Mouse (Mus musculus) retina, postnatal 7 days (tissue): ENCODE measurements around the gene Prkd1.
"Not testable (repeated sequence)": the region's sequence is repeated elsewhere in the genome, so short reads cannot be mapped to it uniquely, and the experiment has no call there.

Experiments
- DNase-seq: peaks from one replicate; pipeline ENCODE4 v3.0.0-alpha.2; 2012; ENCODE audit warnings: low read depth, low spot score

Gene Prkd1

DNA sequence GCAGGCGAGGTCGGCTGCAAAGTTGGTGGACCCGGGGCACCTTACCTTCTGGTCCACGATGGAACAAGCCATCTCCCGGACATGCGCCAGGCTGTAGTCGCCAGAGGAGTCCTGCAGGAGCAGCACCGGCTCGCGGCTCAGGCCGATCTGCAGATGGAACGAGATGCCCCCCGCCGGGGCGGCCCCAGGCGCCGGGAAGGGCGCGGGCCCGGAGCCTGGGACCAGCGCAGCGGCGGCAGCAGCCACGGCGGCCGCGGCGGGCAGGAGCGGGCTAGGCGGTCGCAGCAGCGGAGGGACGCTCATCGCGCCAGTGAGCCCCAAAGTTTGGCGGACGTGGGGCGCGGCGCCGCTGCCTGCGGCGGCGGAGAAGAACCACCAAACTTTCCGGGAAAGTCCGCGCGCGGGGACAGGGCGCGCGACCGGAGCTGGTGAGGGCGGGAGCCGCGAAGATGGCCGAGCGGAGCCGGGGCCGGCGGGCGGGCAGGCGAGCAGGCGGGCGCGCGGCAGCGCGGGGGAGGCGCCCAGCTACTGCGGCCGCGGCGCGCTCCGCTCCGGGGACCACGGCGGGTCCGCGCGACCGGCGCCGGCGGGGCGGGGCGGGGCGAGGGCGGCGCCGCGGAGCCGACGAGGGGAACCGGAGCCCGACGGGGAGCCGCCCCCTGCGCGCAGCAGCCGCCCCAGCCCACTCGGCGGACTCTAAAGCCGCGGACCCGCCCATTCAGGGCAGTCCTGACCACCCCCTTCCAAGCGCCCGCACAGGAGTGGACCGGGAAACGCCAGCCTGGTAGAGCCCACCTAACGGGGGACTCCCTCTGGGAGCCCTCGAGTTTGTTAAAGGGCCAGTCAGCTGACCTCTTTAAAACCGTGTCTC lies at the start of gene Prkd1:
Gene Prkd1, minus strand, starts transcription at position 428 of the 871 bp plus-strand sequence.
- peak; percentile 44 for DNase-seq

DNA sequence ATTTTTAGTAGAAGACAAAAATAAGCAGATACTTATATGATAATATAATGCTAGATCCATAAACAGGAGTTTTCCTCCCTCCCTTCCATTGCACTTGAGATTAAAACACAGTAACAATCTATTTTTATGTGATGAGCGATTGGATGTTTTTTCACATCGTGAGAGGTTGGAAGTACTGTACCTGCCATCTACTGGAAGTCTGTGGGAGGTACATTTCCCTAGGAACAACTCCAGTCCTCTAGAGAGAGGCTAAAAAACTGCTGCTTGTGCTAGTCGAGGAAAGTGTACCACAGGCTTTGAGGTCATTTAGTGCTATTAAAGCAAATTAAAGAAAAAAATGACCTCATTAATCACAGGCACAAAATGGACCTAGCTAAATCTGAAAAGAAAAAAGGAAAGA lies 48.6 kb upstream of the Prkd1 start:
- peak; percentile 41 for DNase-seq

DNA sequence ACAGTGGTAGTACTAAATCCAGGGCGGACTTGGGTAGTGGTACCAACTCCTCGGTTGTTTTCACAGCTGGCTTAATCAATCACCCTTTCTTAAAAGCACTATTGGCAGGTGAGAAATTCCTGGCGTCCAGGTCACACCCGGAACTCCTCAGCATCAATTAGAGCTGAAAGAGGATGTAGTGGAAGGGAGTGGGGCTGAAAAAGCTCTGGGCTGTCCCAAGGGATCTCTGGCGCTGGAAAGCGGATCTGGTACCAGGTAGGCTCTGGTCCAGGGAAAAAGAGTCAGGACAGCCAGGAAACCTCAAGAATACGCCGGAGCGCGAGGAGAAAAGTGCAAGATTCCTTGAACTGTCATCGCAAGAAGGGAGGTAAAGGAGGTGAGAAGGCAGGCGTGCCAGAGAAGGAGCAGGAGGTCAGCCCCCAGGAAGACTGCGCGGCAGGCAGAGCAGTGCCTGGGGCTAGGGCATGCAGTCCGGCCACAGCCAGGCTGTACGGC lies 675 bp downstream of the Prkd1 start:
- no peak for DNase-seq

DNA sequence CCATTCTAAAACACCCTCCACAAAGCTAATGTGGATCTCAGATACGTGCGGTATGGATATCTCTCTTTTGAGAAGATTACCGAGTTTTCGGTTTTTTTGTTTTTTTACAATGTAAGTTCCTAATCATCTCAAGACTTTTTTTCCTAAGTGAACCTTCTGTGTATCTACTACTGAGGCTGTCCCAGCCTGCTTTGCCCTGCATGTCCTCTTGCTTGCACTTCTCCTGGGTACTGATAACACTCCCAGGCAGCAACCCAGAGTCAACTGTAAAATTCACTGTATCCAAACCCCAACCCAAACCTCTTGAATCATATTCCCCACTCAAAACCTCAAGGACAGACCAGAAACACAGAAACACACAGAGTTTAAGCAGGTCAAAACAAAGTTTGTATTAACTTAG lies 2.0 kb downstream of the Prkd1 start:
- no peak for DNase-seq

DNA sequence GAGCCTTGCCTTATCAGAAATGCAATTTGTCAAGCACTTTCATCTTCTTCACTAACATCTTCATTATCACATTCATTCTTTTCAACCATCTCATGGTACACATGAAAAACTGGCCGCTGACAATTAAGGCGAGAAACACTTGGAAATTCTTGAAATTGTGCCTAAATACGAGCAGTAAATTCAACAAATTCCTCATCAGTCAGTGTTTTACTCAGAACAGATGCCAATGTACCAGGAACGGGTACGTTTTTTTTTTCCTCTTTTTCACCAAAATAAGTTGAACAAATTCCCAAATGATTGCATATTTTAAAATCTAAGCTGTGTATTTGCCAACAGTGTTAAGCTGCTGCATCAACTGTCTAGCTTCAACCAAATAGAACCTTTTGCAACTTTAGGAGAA lies 6.2 kb downstream of the Prkd1 start:
- no peak for DNase-seq

DNA sequence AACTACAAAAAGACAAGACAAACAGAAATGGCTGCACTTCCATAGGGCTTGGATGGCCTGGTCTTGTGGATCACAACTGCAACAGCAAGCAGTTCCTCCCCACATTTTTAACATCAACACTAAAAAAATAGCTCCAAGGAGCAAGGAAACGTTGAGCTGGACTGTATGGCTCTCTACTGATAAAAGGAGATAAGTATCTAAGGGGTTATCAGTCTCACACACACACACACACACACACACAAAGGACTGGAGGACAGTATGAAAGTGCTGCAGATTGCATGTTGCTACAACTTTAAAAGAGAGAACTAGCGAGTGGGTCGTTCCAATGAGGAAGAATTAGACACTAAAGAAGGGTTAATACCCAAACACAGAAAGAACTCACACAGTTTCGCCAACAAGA lies 8.7 kb downstream of the Prkd1 start:
- no peak for DNase-seq

DNA sequence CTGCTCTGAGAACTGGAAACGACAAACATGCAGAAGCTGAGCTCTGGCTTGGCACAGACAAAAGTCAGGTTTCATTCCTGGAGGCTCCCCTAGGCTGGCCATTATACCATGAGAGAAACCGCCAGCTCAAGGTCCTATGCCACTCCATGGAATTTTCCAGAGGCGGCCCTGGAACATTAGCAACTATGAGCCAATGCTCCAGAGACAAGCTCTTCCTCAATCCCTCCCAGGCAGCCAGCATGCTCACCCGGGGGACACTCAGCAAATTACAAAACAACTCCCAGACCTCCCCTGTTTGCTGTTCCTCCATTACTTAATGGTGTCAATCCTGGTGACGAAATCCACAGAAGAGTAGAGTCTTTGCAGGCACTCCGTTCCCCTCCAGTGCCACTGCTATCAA lies 14.5 kb downstream of the Prkd1 start:
- no peak for DNase-seq

DNA sequence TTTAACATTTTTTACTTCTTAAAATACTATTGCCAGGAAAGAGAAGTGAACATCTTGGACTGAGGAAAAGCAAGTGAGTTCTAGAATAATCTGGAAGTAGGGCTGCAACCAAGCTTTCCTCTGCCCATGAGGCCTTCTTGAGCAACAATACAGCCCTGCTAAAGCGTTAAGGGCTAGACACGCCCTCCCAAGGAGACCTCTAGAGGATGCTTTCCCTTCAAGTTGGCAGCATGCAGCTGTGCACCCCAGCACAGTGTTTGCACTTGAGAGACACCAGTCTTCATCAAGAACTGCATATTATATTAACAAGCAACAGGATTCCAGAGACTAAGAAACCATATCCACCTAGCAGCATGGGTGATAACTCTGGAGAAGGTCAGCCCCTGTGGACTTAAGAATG lies 22.8 kb downstream of the Prkd1 start:
- not testable (repeated sequence) for DNase-seq

DNA sequence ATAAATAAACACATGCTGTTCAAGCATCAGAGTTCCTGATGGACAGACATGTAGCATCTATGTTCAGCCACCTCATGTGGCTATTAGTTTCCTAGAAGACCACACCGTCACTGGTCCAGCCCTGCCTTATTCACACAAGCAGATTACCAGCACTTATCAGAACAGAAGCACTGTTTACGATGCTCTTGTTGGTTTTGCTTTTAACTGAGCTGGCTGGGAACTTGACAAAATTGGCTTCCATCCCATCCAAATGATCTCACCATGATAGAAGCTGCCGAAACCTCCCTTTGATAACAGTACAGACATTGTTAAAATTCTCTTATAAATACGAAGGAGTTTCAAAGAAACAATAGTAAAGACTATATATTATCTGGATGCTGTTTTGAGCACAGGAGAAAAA lies 24.7 kb downstream of the Prkd1 start:
- no peak for DNase-seq

DNA sequence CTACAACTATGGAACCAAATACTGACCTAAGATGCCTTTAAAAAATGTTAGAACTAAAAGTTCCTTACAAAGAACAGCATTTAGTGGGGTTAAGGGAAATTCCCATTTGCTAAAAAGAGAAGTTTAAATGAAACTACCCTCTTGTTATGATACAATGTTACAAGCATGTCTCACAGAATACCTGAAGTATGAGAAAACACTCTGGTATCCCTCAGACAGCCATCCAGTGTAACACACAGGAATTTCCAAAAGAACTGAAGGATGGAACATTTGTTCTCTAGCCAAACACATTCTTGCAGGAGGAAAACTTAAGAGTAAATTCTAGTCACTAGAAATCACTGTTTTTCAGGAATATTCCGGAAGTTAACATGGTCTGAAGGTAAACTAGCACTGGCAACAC lies 33.0 kb downstream of the Prkd1 start:
- no peak for DNase-seq

DNA sequence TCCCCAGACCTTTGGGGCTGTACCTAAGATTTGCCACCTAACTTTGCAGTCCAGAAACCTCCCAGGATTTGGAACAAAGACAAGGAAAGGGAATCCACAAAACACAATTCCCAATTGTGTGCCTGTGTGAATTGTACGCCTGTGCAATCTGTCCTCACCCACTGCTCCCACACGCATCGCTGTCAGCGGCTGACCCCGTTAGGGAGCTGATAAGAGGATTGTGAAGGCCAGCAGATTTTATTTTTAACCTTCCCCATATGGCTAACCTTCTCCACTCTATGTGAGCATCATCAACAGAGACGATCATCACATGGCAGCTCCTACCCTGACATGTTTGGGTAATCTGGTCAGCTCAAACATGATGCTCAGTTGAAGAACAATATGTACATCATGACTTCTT lies 34.6 kb downstream of the Prkd1 start:
- DNase-seq: peak; percentile 49

DNA sequence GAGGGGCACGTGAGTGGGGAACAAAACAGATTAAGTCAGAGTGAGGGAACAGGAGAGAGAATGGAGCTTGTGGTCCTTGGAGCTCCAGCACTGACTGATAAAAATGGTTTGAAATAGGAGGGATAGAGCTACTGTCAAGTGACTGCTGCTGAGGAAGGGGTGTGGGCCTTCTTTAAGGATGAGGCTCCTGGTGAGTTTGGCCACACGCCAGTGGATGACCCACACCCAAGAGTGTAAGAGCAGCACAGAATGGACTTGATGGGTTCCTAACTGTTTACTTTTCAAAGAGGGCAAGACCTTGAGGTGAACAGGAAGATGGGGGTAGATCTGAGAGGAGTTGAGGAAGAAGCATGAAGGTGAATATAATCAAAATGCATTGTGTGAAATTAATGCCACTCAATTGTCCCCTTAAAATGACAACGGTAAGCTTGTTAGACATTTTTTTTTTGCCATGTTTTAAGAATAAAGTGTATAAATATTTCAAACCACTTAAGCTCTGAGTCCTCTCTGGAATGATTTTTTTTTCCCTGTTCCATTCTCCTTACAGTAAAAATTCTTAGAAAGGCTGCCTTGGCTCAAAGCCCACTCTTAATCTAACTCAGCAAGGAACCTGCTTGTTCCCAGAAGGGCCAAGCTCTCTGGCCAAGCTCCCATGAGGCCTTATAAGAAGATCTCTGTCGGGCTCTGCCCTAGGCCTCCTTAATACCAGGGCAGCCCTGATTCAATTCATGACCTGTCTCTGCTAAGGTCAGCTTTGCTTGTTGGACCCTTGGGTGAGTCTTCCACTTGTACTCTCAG lies 42.0 kb downstream of the Prkd1 start:
- no peak for DNase-seq

DNA sequence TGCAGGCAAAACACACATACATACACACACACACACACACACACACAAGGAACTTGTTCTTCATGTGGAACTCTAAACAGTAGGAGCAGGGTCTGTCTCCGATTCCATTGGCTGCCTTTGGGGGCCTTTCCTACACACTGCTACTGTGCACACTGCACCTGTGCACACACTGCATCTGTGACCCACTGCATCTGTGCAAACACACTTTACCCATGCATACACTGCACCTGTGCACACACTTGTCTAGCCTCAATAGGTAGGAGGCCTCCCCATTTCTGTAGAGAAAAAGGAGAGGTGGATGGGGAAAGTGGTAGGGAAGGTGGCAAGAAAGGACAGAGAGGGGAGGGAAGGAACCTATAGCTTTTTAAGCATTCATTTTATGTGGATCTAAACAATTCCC lies 49.5 kb downstream of the Prkd1 start:
- no peak for DNase-seq

DNA sequence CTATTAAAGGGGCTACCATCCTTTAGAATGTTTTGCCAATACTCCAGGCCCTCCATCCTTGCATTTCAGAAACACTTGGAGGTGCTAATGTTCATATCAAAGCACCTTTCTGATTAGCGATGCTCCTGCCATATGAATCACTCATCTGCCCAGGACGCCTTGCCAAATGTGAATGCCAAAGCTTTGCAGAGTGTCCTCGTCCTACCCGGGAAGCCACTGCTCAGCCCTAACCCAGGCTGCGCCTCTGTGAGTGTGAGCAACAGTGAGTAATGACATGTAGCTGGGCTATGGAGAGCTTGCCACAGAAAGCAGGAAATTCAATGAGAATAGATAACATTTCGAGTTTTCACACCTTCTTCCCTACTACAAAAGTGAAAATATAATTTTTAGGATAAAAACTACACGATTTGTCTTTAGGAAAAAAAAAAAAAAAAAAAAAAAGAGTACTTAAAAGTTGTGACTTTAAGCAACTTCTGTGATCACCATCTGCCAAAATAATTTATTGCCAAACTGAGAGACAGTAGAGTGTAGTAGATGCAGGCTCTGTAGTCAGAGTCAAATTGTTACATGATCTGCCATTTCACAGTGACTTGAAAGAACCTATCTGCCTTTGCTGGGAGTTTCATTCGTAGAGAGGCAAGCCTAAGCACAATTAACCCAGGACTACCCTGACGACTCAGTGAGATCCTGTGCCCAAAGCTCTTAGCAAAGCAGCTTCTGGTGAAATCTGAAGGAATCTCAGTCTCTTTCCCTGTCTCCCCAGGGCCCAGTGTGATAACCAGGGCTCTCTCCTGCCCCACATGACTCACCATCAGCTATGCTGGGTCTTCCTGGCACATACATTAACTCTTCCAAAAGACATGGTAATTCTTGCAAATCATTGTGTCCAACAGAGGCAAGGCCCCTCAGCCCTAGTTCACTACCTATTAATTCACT lies 50.6 kb downstream of the Prkd1 start:
- no peak for DNase-seq

DNA sequence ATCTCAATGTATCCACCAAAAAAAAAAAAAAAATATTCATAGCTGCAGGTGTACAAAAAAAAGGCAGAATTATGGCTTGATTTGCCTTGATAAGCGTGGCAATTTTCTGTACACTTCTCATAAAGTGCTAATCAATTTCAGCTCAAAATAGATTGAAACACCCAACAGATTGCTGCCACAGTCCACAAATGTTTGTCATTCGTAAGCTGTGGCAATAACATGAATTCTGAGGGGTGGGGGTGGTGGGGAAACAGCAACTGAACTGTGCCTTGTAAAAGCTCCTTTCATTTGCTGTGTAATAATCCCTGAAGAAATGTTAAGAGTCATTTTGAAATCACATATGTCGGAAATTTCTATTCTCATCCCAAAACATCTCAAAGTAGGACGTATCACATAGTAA lies 51.4 kb downstream of the Prkd1 start:
- no peak for DNase-seq

DNA sequence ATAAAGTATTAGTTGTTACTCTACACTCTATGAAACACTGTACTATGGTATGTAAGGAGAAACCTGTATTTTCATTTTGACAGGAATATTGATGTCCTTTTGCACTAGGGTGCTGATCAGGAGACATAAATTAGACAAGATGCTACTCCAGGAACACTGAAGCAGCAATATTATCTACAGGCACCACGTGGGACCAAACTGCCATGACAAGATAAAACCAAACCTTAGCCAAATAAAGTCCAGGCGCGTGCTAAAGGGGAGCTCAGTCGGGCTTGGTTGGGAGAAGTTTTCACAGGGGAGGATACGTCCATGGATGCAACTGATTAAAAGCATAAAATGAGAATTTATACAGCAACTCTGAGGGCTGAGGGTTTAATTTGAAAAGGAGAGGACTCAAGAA lies 53.1 kb downstream of the Prkd1 start:
- no peak for DNase-seq

DNA sequence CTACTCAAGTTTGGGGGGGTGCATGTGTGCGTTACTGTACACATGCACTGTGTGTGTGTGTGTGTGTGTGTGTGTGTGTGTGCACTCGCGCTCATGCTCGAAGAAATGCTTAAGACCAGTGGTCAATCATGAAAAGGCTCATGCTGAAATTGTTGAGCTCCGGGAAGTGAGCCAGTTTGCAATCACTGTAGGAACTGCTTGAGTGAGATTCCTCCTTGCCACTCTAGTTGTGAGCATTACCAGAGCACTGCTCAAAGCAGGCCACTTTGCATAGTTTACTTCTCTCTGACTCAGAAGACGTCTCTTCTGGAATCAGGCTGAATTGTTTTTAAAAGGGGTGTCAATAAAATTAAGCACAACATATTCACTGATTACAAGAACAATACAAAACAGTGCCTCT lies 54.4 kb downstream of the Prkd1 start:
- DNase-seq: no peak

DNA sequence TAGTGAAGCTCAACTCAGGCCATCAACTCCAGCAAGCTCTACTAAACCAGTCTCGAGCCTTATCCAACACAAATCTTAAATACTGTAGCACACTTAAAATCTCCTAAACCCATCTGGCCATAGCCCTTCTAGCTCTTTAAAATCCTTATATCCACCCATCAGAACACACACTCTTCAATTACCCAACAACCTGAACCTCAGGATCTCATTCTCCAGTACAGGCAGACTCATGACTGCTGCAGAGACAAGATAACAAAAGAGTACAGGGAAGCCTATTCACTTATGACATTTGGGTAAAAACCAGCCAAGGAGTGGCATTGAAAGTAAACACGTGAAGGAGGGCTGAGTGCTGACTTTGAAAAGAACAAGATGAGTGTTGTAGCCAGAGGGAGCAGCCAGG lies 55.4 kb downstream of the Prkd1 start:
- no peak for DNase-seq

DNA sequence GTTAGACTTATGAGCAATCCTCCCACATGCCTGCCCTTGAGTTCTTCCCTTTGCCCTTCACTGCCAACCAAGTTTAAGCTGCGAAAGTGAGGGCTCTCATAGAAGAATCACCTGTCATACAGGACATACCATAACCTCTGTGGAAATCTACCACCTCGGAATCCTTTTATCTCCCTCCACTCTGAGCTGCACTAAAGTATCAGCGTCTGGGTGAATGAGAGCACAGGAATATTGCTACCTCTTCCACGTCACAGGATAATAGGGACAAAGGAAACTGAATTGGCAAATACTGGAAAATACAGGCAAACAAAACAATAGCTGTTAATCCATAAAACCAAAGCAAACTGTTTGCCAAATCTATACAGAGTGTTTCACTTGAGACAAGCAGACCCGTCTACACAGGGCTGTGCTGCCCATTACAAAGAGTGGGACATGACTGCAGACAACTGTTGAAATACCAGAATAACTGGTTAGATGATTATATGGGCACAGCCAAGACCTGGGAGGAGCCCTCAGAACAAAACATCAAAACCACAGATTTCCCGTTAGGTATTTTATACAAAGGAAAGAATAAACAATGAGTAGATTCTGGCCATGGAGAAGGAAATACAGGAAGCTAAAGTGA lies 60.6 kb downstream of the Prkd1 start:
- DNase-seq: no peak

DNA sequence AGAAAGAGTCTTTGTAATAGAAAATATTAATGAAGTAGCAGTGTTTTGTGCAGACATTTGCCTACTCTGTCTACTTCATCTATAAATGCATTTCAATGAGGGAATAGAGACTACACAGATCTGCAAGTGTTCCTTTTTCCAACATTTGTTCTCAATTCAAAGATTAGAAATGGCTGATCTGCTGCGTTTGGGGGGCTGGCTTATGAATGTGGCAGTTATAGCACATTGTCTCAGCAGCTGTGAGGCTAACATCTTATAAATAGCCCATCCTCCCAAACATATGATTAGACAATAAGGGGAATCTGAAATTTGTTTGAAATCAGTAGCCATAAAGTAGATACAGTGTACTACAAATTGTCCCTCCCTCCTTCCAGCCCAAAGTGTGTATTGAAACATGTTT lies 83.7 kb downstream of the Prkd1 start:
- no peak for DNase-seq

DNA sequence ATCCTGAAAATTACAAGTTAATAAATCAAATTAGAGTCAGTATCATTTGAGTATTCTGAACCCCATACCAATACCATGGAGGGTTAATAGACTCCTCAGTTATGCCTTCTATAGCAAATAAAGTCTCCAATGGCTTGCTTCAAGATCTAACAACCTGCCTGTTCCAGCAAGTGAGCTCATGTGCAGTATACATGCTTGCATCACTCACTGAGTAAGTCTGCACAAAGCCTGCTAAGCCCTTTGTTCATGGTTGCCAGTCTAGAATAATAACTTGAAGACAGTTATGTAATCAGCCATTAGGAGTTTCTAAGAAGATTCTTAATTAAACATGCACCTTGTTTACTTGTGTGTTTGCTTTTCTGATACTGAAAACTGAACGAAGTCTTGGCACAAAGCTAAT lies 88.4 kb downstream of the Prkd1 start:
- DNase-seq: no peak
